Mouse (Mus musculus) Patski (cell line): Measurements from ENCODE around the gene Gm21985. TPM values are rescaled to one million over a fixed set of nuclear protein-coding genes. Genes with fewer than 3 reads are reported as not detected.
A peak's percentile ranks its signal among the peaks of the same experiment; 100 is the strongest.
"Not testable (repeated sequence)": the region's sequence is repeated elsewhere in the genome, so short reads cannot be mapped to it uniquely, and the experiment has no call there.

ENCODE experiments used
- ATAC-seq: fragments of 100-300 bp; one replicate; pipeline ENCODE4 v1.8.0; 2021
- CTCF ChIA-PET: fragments of 350-600 bp; sonication (Branson Sonifier 250); formaldehyde crosslinking; loops from one replicate; lab custom pipeline; 2022; ENCODE audit warnings: inconsistent platforms; lab: Charles Lee
- POLR2A ChIA-PET: fragments of 350-600 bp; sonication (Branson Sonifier 250); formaldehyde crosslinking; loops from one replicate; lab custom pipeline; 2022; ENCODE audit warnings: antibody characterized with exemption, inconsistent platforms; lab: Charles Lee
- DNase-seq: peaks from one replicate; pipeline ENCODE4 v3.0.0-alpha.2; 2011; ENCODE audit warnings: low read depth, low spot score
- H3K27me3 ChIP-seq: fragments of 371-371 bp; one replicate; pipeline ENCODE4 v1.5.1; 2021
- CTCF ChIP-seq: fragments of 100-300 bp; IDR thresholded peaks from one replicate; pipeline ENCODE4 v1.5.1; 2021
- in situ Hi-C: fragments of 300-500 bp; cut with MboI; formaldehyde crosslinking; loops from 3 replicates; pipeline ENCODE4 v1.11.1; 2018; ENCODE audit warnings: low pct_unique_long_range_greater_than_20kb, mixed read lengths
- polyA plus RNA-seq: library from polyadenylated mRNA; unstranded; gene quantifications from one replicate; pipeline ENCODE4 v1.2.3, GENCODE M21; 2021

Gm21985 gene
- polyA plus RNA-seq, 1 experiment from 2014 or later, result 0.06 TPM

- no peak for TF ChIP-seq CTCF
- ChIA-PET CTCF (interaction anchor here (1.3 to 2.8 kb wide), 3 partner anchors 12 to 24 kb away, joined by 3 to 8 read pairs (median 3); no protein-coding TSS in a partner anchor), POLR2A (interaction anchor here (0.7 to 1.0 kb wide), 2 partner anchors 18 to 28 kb away, joined by 6 read pairs; partner anchors contain the start of genes Gm21985 and Slc12a6)
- H3K27me3 ChIP-seq, result no peaks in the 10 kb centered on the region
- ATAC-seq (peak; percentile 98), DNase-seq (no peak)
- in situ Hi-C loops, result no loop called here
These were observed 18.4 kb downstream of the Gm21985 start for GRCm38 (mm10) chr2:112284363-112285030.

- no peak for DNase-seq
- POLR2A ChIA-PET, result interaction anchor here (0.7 to 1.0 kb wide), 2 partner anchors 18 to 29 kb away, joined by 6 read pairs; partner anchors contain the start of genes Gm21985 and Slc12a6
- TF ChIP-seq CTCF, result no peak
- no peak for ATAC-seq
- CTCF ChIA-PET, result interaction anchor here (1.3 to 2.8 kb wide), 3 partner anchors 11 to 23 kb away, joined by 3 to 8 read pairs (median 3); no protein-coding TSS in a partner anchor
- H3K27me3 ChIP-seq, result no peaks in the 10 kb centered on the region
- in situ Hi-C loops, result no loop called here
These were observed 18.9 kb downstream of the Gm21985 start for GRCm38 (mm10) chr2:112285031-112285390.

DNA sequence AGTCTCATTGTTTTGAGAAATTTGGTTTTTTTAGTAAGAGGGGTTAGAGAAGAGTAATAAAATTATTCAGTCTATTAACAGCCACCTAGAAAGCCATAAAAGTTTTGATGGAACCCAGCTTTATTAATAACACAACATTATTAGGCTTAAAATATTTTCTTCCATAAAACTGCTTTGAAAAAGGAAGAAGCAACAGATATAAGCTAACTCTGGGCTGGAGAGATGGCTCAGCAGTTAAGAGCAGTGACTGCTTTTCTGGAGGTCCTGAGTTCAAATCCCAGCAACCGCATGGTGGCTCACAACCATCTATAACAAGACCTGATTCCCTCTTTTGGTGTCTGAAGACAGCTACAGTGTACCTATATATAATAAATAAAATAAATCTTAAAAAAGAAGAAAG, 19.9 kb downstream of the Gm21985 start:
- H3K27me3 ChIP-seq, POLR2A ChIA-PET, CTCF ChIA-PET, ATAC-seq, DNase-seq, in situ Hi-C loops: not testable (repeated sequence)

- no peak for ATAC-seq
- in situ Hi-C loops, result no loop called here
- no peaks in the 10 kb centered on the region for H3K27me3 ChIP-seq
- ChIA-PET POLR2A (no interaction called here), CTCF (interaction anchor here (2.2 kb wide), 1 partner anchor 11 kb away, joined by 9 read pairs; no protein-coding TSS in a partner anchor)
- TF ChIP-seq CTCF, result no peak
- DNase-seq, result no peak
These were observed 20.9 kb downstream of the Gm21985 start for GRCm38 (mm10) chr2:112287059-112287458.

DNA sequence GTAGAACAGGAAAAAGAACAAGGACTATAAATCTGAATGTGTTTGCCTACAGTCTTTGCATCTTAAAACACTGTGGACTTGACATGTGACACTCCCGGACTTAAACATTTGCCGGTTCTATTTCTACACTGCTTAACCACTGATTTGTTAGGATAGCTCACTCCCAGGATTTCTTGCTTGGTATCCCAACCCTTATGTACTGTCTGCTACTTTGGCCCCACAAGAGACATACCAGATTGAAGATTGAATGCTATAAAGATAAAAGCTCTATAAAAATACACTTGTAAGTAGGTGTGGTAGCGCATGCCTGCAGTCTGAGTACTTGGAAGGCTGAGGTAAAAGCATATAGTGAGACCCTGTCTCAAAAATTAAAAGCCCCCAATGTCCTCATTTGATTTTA, 23.4 kb downstream of the Gm21985 start:
- no peaks in the 10 kb centered on the region for H3K27me3 ChIP-seq
- ChIA-PET CTCF (interaction anchor here (0.9 to 2.6 kb wide), 2 partner anchors 11 to 18 kb away, joined by 3 to 7 read pairs; no protein-coding TSS in a partner anchor), POLR2A (interaction anchor here (0.8 kb wide), 1 partner anchor 9 kb away, joined by 3 read pairs; no protein-coding TSS in a partner anchor)
- no peak for ATAC-seq
- TF ChIP-seq CTCF, result no peak
- DNase-seq, result no peak
- in situ Hi-C loops, result no loop called here

DNA sequence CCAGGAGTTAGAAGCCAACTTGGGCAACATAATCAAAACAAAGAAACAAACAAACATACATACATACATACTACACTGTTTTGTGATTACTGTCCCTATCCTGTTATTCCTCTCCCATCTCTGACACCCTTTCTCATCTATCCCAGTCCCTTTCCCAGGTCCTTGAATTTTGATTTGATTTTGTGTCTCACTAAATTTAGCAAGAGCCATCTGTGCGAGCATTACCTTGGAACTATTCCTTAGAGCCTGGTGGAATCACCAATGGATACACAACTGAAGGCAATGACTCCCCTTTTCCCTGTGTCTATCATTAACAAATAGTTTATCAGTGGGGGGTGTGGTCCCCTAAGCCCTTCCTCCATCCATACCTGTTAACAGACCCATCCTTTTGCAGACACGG, 26.7 kb downstream of the Gm21985 start:
- DNase-seq (no peak), ATAC-seq (no peak)
- ChIA-PET CTCF (interaction anchor here (1.5 kb wide), 1 partner anchor 14 kb away, joined by 4 read pairs; no protein-coding TSS in a partner anchor), POLR2A (no interaction called here)
- TF ChIP-seq CTCF, result no peak
- in situ Hi-C loops, result no loop called here
- H3K27me3 ChIP-seq, result no peaks in the 10 kb centered on the region

- TF ChIP-seq CTCF, result no peak
- in situ Hi-C loops, result no loop called here
- DNase-seq, result no peak
- POLR2A ChIA-PET, result no interaction called here
- H3K27me3 ChIP-seq, result no peaks in the 10 kb centered on the region
- CTCF ChIA-PET, result interaction anchor here (0.9 to 1.0 kb wide), 2 partner anchors 11 to 29 kb away, joined by 3 read pairs; no protein-coding TSS in a partner anchor
- ATAC-seq, result no peak
These were observed 30.1 kb downstream of the Gm21985 start for GRCm38 (mm10) chr2:112296211-112296610.

- no peaks in the 10 kb centered on the region for H3K27me3 ChIP-seq
- ChIA-PET CTCF (interaction anchor here (1.0 to 2.9 kb wide), 4 partner anchors 9 to 50 kb away, joined by 3 to 9 read pairs (median 4); no protein-coding TSS in a partner anchor), POLR2A (interaction anchor here (0.9 kb wide), 1 partner anchor 9 kb away, joined by 3 read pairs; no protein-coding TSS in a partner anchor)
- in situ Hi-C loops, result no loop called here
- DNase-seq, result no peak
- no peak for TF ChIP-seq CTCF
- ATAC-seq, result no peak
These were observed 32.1 kb downstream of the Gm21985 start for GRCm38 (mm10) chr2:112298221-112298620.

GRCm38 (mm10) chr2:112308671-112309070, 42.6 kb downstream of the Gm21985 start:
- ATAC-seq (peak; percentile 83), DNase-seq (no peak)
- TF ChIP-seq CTCF, result no peak
- ChIA-PET CTCF (interaction anchor here (1.1 to 4.0 kb wide), 5 partner anchors 20 to 50 kb away, joined by 3 to 12 read pairs (median 7); no protein-coding TSS in a partner anchor), POLR2A (no interaction called here)
- in situ Hi-C loops, result no loop called here
- H3K27me3 ChIP-seq, result no peaks in the 10 kb centered on the region

DNA sequence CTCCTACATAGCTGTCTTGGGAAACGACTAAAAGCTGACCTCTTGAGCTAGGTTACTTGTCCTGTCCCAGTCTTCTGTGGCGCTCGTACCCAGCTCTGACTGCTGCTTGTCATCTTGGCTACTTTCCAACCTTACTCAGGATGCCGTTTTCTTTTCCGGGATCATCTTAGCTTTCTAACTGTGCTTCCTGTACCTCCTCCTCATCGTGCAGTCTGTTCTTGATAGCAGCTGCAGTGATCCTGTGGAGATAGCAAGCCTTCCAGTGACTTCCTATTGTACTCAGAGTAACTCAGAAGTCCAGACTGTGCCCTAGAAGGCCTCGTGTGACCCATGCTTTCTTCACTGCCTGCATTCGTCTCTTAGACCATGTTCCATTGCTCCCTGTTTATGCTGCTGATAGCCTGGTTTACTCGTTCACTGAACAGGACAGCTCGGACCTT, 43.1 kb downstream of the Gm21985 start:
- H3K27me3 ChIP-seq, result no peaks in the 10 kb centered on the region
- in situ Hi-C loops, result no loop called here
- CTCF ChIA-PET, result interaction anchor here (1.1 to 4.0 kb wide), 5 partner anchors 19 to 49 kb away, joined by 3 to 12 read pairs (median 7); no protein-coding TSS in a partner anchor
- ATAC-seq (no peak), DNase-seq (no peak)
- TF ChIP-seq CTCF, result no peak
- POLR2A ChIA-PET, result no interaction called here

- ATAC-seq, result no peak
- no peak for TF ChIP-seq CTCF
- POLR2A ChIA-PET, result no interaction called here
- H3K27me3 ChIP-seq, result no peaks in the 10 kb centered on the region
- in situ Hi-C loops, result no loop called here
- no peak for DNase-seq
- CTCF ChIA-PET, result no interaction called here
These were observed 49.5 kb downstream of the Gm21985 start for GRCm38 (mm10) chr2:112315638-112316037.
